Mouse (Mus musculus): Measurements from ENCODE around the gene Zcchc14. TPM values are rescaled to one million over a fixed set of nuclear protein-coding genes. Genes with fewer than 3 reads are reported as not detected.

Zcchc14 gene
- polyA plus RNA-seq, 1 experiment = 64.8 TPM

- Histone ChIP-seq H3K4me3 (ENCODE audit: insufficient read depth, low read length) (no peak overlapping the region), H3K27ac (ENCODE audit: insufficient read depth, low read length) (no peak overlapping the region), H3K4me1 (ENCODE audit: control insufficient read depth, insufficient read depth, low read length) (no peaks in the 10 kb centered on the region)
- TF ChIP-seq POLR2A (IDR thresholded peaks at IDR 0.05; ENCODE audit: low read depth, low read length) = no peak
Observed at GRCm38 (mm10) chr8:121563701-121564100, 89.0 kb downstream of the Zcchc14 start.

GRCm38 (mm10) chr8:121562941-121563351, 89.8 kb downstream of the Zcchc14 start:
- TF ChIP-seq POLR2A (IDR thresholded peaks at IDR 0.05; ENCODE audit: low read depth, low read length) = no peak
- TF ChIP-seq CTCF (IDR thresholded peaks at IDR 0.05; ENCODE audit: borderline replicate concordance, insufficient read depth, low read length) = no peak
- Histone ChIP-seq H3K4me1 (ENCODE audit: control insufficient read depth, insufficient read depth, low read length) (no peaks in the 10 kb centered on the region), H3K4me3 (ENCODE audit: insufficient read depth, low read length) (no peak overlapping the region), H3K27ac (ENCODE audit: insufficient read depth, low read length) (no peak overlapping the region)

- TF ChIP-seq POLR2A (IDR thresholded peaks at IDR 0.05; ENCODE audit: low read depth, low read length) (no peak), CTCF (IDR thresholded peaks at IDR 0.05; ENCODE audit: borderline replicate concordance, insufficient read depth, low read length) (no peak)
- no peak overlapping the region for H3K27ac ChIP-seq (ENCODE audit: insufficient read depth, low read length)
- H3K4me3 ChIP-seq (ENCODE audit: insufficient read depth, low read length) = no peak overlapping the region
- no peaks in the 10 kb centered on the region for H3K4me1 ChIP-seq (ENCODE audit: control insufficient read depth, insufficient read depth, low read length)
Observed at GRCm38 (mm10) chr8:121561636-121562345, 90.9 kb downstream of the Zcchc14 start.

- Histone ChIP-seq H3K4me3 (ENCODE audit: insufficient read depth, low read length) (no peak overlapping the region), H3K4me1 (ENCODE audit: control insufficient read depth, insufficient read depth, low read length) (no peaks in the 10 kb centered on the region), H3K27ac (ENCODE audit: insufficient read depth, low read length) (no peak overlapping the region)
- TF ChIP-seq CTCF (IDR thresholded peaks at IDR 0.05; ENCODE audit: borderline replicate concordance, insufficient read depth, low read length) = no peak
- TF ChIP-seq POLR2A (IDR thresholded peaks at IDR 0.05; ENCODE audit: low read depth, low read length) = no peak
Observed at GRCm38 (mm10) chr8:121560432-121561100, 92.1 kb downstream of the Zcchc14 start.

GRCm38 (mm10) chr8:121559801-121560200, 92.9 kb downstream of the Zcchc14 start:
- H3K4me3 ChIP-seq (ENCODE audit: insufficient read depth, low read length) = no peak overlapping the region
- no peak overlapping the region for H3K27ac ChIP-seq (ENCODE audit: insufficient read depth, low read length)
- no peaks in the 10 kb centered on the region for H3K4me1 ChIP-seq (ENCODE audit: control insufficient read depth, insufficient read depth, low read length)
- TF ChIP-seq POLR2A (IDR thresholded peaks at IDR 0.05; ENCODE audit: low read depth, low read length) = no peak
- TF ChIP-seq CTCF (IDR thresholded peaks at IDR 0.05; ENCODE audit: borderline replicate concordance, insufficient read depth, low read length) = no peak

- no peak for TF ChIP-seq POLR2A (IDR thresholded peaks at IDR 0.05; ENCODE audit: low read depth, low read length)
- TF ChIP-seq CTCF (IDR thresholded peaks at IDR 0.05; ENCODE audit: borderline replicate concordance, insufficient read depth, low read length) = no peak
- no peak overlapping the region for H3K27ac ChIP-seq (ENCODE audit: insufficient read depth, low read length)
- no peak overlapping the region for H3K4me3 ChIP-seq (ENCODE audit: insufficient read depth, low read length)
- no peaks in the 10 kb centered on the region for H3K4me1 ChIP-seq (ENCODE audit: control insufficient read depth, insufficient read depth, low read length)
Observed at GRCm38 (mm10) chr8:121558538-121558937, 94.2 kb downstream of the Zcchc14 start.

GRCm38 (mm10) chr8:121557746-121558145, 95.0 kb downstream of the Zcchc14 start:
- TF ChIP-seq POLR2A (IDR thresholded peaks at IDR 0.05; ENCODE audit: low read depth, low read length) (no peak), CTCF (IDR thresholded peaks at IDR 0.05; ENCODE audit: borderline replicate concordance, insufficient read depth, low read length) (no peak)

GRCm38 (mm10) chr8:121553831-121554475, 98.7 kb downstream of the Zcchc14 start:
- Histone ChIP-seq H3K4me3 (ENCODE audit: insufficient read depth, low read length) (no peak overlapping the region), H3K27ac (ENCODE audit: insufficient read depth, low read length) (no peak overlapping the region), H3K4me1 (ENCODE audit: control insufficient read depth, insufficient read depth, low read length) (no peaks in the 10 kb centered on the region)
- TF ChIP-seq CTCF (IDR thresholded peaks at IDR 0.05; ENCODE audit: borderline replicate concordance, insufficient read depth, low read length) (no peak), POLR2A (IDR thresholded peaks at IDR 0.05; ENCODE audit: low read depth, low read length) (no peak)

More at GRCm38 (mm10) chr8:121557746-121558145, 95.0 kb downstream of the Zcchc14 start:
- no peak overlapping the region for H3K27ac ChIP-seq (ENCODE audit: insufficient read depth, low read length)
- no peak overlapping the region for H3K4me3 ChIP-seq (ENCODE audit: insufficient read depth, low read length)
- H3K4me1 ChIP-seq (ENCODE audit: control insufficient read depth, insufficient read depth, low read length) = no peaks in the 10 kb centered on the region

- TF ChIP-seq POLR2A (IDR thresholded peaks at IDR 0.05; ENCODE audit: low read depth, low read length) (no peak), CTCF (IDR thresholded peaks at IDR 0.05; ENCODE audit: borderline replicate concordance, insufficient read depth, low read length) (no peak)
- H3K4me3 ChIP-seq (ENCODE audit: insufficient read depth, low read length) = no peak overlapping the region
- H3K27ac ChIP-seq (ENCODE audit: insufficient read depth, low read length) = no peak overlapping the region
Observed at GRCm38 (mm10) chr8:121552506-121552905, 100.2 kb downstream of the Zcchc14 start.

More at GRCm38 (mm10) chr8:121552506-121552905, 100.2 kb downstream of the Zcchc14 start:
- no peaks in the 10 kb centered on the region for H3K4me1 ChIP-seq (ENCODE audit: control insufficient read depth, insufficient read depth, low read length)
